Mouse (Mus musculus) E14TG2a.4 (cell line): ENCODE measurements around the gene Alg14.

ENCODE experiments used
- H3K27me3 ChIP-seq: 2 replicates; pipeline ENCODE4 v1.6.1; 2014; ENCODE audit warnings: low read length, control low read depth; ENCODE audit not compliant: insufficient read depth
- H3K36me3 ChIP-seq: 2 replicates; pipeline ENCODE4 v1.6.1; 2014; ENCODE audit warnings: low read length, control low read depth; ENCODE audit not compliant: insufficient read depth
- H3K4me1 ChIP-seq: replicated peaks from 2 replicates; pipeline ENCODE4 v1.6.1; 2014; ENCODE audit warnings: low read depth, low read length, control low read depth
- H3K4me3 ChIP-seq: replicated peaks from 2 replicates; pipeline ENCODE4 v1.5.1; 2014; ENCODE audit warnings: mild to moderate bottlenecking, low read length
- H3K9me3 ChIP-seq: 2 replicates; pipeline ENCODE4 v1.6.1; 2014; ENCODE audit warnings: low read length, control low read depth
- CTCF ChIP-seq: conservative IDR thresholded peaks from 2 replicates; pipeline ENCODE4 v1.5.1; 2014; ENCODE audit warnings: low read length
- NANOG ChIP-seq: IDR thresholded peaks from 2 replicates; pipeline ENCODE4 v1.6.1; 2014; ENCODE audit warnings: borderline replicate concordance, low read length, mixed read lengths
- POU5F1 ChIP-seq: IDR thresholded peaks from 2 replicates; pipeline ENCODE4 v1.6.1; 2014; ENCODE audit warnings: low read length, borderline replicate concordance

Alg14 gene

GRCm38 (mm10) chr3:121312979-121313378 is 21.4 kb downstream of the Alg14 start:
- Histone ChIP-seq H3K4me1 (0 out of 2 replicates have a peak, but pooled peaks cover 7% of the 10 kb centered on the region), H3K9me3 (0 out of 2 replicates have a peak, but pooled peaks cover 8% of the 10 kb centered on the region), H3K36me3 (no peaks in the 10 kb centered on the region), H3K27me3 (no peaks in the 10 kb centered on the region), H3K4me3 (no peak overlapping the region)
- no peak for TF ChIP-seq POU5F1
- TF ChIP-seq CTCF = no peak
- no peak for TF ChIP-seq NANOG

- no peaks in the 10 kb centered on the region for H3K27me3 ChIP-seq
- 0 out of 2 replicates have a peak, but pooled peaks cover 8% of the 10 kb centered on the region for H3K9me3 ChIP-seq
- 0 out of 2 replicates have a peak, but pooled peaks cover 7% of the 10 kb centered on the region for H3K4me1 ChIP-seq
- no peaks in the 10 kb centered on the region for H3K36me3 ChIP-seq
- TF ChIP-seq NANOG (no peak), POU5F1 (no peak), CTCF (no peak)
- no peak overlapping the region for H3K4me3 ChIP-seq
Observed at GRCm38 (mm10) chr3:121314149-121314548, 22.6 kb downstream of the Alg14 start.

- Histone ChIP-seq H3K4me3 (no peak overlapping the region), H3K9me3 (no peaks in the 10 kb centered on the region), H3K27me3 (no peaks in the 10 kb centered on the region), H3K36me3 (no peaks in the 10 kb centered on the region), H3K4me1 (peaks cover 7% of the 10 kb centered on the region; the same call in 1 of the 2 replicates)
- TF ChIP-seq CTCF = no peak
Observed at GRCm38 (mm10) chr3:121315498-121315897, 23.9 kb downstream of the Alg14 start.

- Histone ChIP-seq H3K4me1 (peaks cover 16% of the 10 kb centered on the region), H3K9me3 (no peaks in the 10 kb centered on the region), H3K27me3 (no peaks in the 10 kb centered on the region), H3K36me3 (no peaks in the 10 kb centered on the region), H3K4me3 (no peak overlapping the region)
- TF ChIP-seq NANOG = no peak
- TF ChIP-seq POU5F1 = no peak
- TF ChIP-seq CTCF = no peak
Observed at GRCm38 (mm10) chr3:121319906-121320305, 28.3 kb downstream of the Alg14 start.

- Histone ChIP-seq H3K4me1 (peaks cover 16% of the 10 kb centered on the region), H3K9me3 (no peaks in the 10 kb centered on the region), H3K4me3 (no peak overlapping the region), H3K27me3 (no peaks in the 10 kb centered on the region), H3K36me3 (no peaks in the 10 kb centered on the region)
- TF ChIP-seq NANOG = no peak
- TF ChIP-seq CTCF = no peak
- no peak for TF ChIP-seq POU5F1
Observed at GRCm38 (mm10) chr3:121320896-121321295, 29.3 kb downstream of the Alg14 start.

GRCm38 (mm10) chr3:121323371-121323770 is 31.8 kb downstream of the Alg14 start:
- H3K27me3 ChIP-seq = no peaks in the 10 kb centered on the region
- H3K4me3 ChIP-seq = peak overlapping the region; percentile 64
- H3K9me3 ChIP-seq = no peaks in the 10 kb centered on the region
- no peaks in the 10 kb centered on the region for H3K36me3 ChIP-seq
- no peak for TF ChIP-seq NANOG
- no peak for TF ChIP-seq CTCF
- TF ChIP-seq POU5F1 = no peak
- H3K4me1 ChIP-seq = peaks cover 13% of the 10 kb centered on the region

- no peak overlapping the region for H3K4me3 ChIP-seq
- no peaks in the 10 kb centered on the region for H3K36me3 ChIP-seq
- no peaks in the 10 kb centered on the region for H3K27me3 ChIP-seq
- TF ChIP-seq POU5F1 = no peak
- no peak for TF ChIP-seq NANOG
- TF ChIP-seq CTCF = no peak
- H3K9me3 ChIP-seq = no peaks in the 10 kb centered on the region
- peaks cover 10% of the 10 kb centered on the region for H3K4me1 ChIP-seq
Observed at GRCm38 (mm10) chr3:121327406-121327805, 35.8 kb downstream of the Alg14 start.

- no peaks in the 10 kb centered on the region for H3K27me3 ChIP-seq
- TF ChIP-seq POU5F1 = no peak
- TF ChIP-seq NANOG = no peak
- no peak for TF ChIP-seq CTCF
- no peaks in the 10 kb centered on the region for H3K9me3 ChIP-seq
- no peak overlapping the region for H3K4me3 ChIP-seq
- H3K4me1 ChIP-seq = no peaks in the 10 kb centered on the region
- H3K36me3 ChIP-seq = no peaks in the 10 kb centered on the region
Observed at GRCm38 (mm10) chr3:121329647-121330046, 38.1 kb downstream of the Alg14 start.

- H3K4me3 ChIP-seq = no peak overlapping the region
- no peaks in the 10 kb centered on the region for H3K27me3 ChIP-seq
- TF ChIP-seq POU5F1 (no peak), NANOG (no peak), CTCF (no peak)
- H3K36me3 ChIP-seq = no peaks in the 10 kb centered on the region
- H3K4me1 ChIP-seq = no peaks in the 10 kb centered on the region
- no peaks in the 10 kb centered on the region for H3K9me3 ChIP-seq
Observed at GRCm38 (mm10) chr3:121330244-121330646, 38.7 kb downstream of the Alg14 start.
